Comparison of ENCODE assay signal across 19 mouse cellular contexts in the genomic region with DNA sequence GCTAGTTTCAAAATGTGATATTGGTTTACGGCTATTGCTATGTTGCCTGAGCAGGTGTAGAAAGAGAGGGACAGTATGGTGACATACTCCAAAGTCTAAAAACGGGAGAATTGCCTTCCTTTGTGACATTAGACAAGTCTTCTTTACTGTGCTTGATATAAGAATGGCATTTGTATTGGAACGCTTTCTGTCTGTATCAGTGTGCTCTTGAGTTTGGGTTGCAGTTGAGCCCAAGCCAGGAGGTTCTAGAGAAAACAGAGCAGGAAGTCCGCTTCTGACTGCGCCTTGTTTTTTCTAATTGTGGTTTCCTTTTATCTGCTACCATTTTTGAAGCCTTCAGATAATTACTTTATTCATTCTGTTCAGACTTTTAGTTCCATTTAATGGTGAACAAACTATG. TPM values are rescaled to one million over a fixed set of nuclear protein-coding genes. Genes with fewer than 3 reads are reported as not detected.
A peak's percentile ranks its signal among the peaks of the same experiment; 100 is the strongest.
DNase-seq lines count a peak whose midpoint lies in the region; ATAC-seq lines count a peak whose summit lies in the region.
"Had no signal": no experiment of that assay in that cellular context is flagged by ENCODE, and none has a peak within 500 bp of the region (broad histone marks: within the 10 kb centered on the region; RNA-seq: fewer than 3 reads in every experiment).

No protein-coding gene starts in this region.

- H3K36me3 ChIP-seq in megakaryocyte, embryonic 14.5 days (replicated peaks; ENCODE audit: low read length): peaks cover 46% of the 10 kb centered on the region

- no peaks in the 10 kb centered on the region for H3K27me3 ChIP-seq in megakaryocyte, embryonic 14.5 days (replicated peaks)
- H3K27me3 ChIP-seq: embryonic facial prominence, embryonic 15.5 days; kidney, embryonic 15.5 days; liver, embryonic 15.5 days; neural tube, embryonic 13.5 days had no signal

- ATAC-seq in common myeloid progenitor, adult 5-6 weeks (replicated peaks; ENCODE audit: low read depth, poor library complexity, severe bottlenecking): peak; percentile 83

- H3K4me3 ChIP-seq in megakaryocyte, embryonic 14.5 days (replicated peaks): peak overlapping the region; percentile 44
- H3K4me3 ChIP-seq: embryonic facial prominence, embryonic 15.5 days; forebrain, embryonic 10.5 days; kidney, embryonic 15.5 days; limb, embryonic 10.5 days; liver, embryonic 15.5 days; neural tube, embryonic 13.5 days had no signal

- peaks cover 38% of the 10 kb centered on the region for H3K4me1 ChIP-seq in megakaryocyte, embryonic 14.5 days
- H3K4me1 ChIP-seq: embryonic facial prominence, embryonic 15.5 days; forebrain, embryonic 10.5 days; kidney, embryonic 15.5 days; limb, embryonic 10.5 days; neural tube, embryonic 13.5 days had no signal

- peak; percentile 83 for DNase-seq in 416B (ENCODE audit: low read depth)
- peak; percentile 63 for DNase-seq in CD4-positive helper T cell, adult 2 months (ENCODE audit: low read depth, low spot score)
- no peak for DNase-seq in gastrocnemius, adult 8-10 months (ENCODE audit: low spot score in 2 of 2)
- no peak for DNase-seq in embryo, embryonic 11 days
- DNase-seq in kidney, adult 9 months: no peak
- DNase-seq: cerebellum, adult 9-10 months; gastrocnemius, postnatal 14 days; heart, postnatal 14 days; lung, postnatal 14 days; right cerebral cortex, postnatal 4 days; thymus, adult 2 months had no signal

- no peaks in the 10 kb centered on the region for H3K9me3 ChIP-seq in megakaryocyte, embryonic 14.5 days
- H3K9me3 ChIP-seq: embryonic facial prominence, embryonic 15.5 days; forebrain, embryonic 10.5 days; kidney, embryonic 15.5 days; limb, embryonic 10.5 days; liver, embryonic 15.5 days; neural tube, embryonic 13.5 days had no signal

RNA-seq across cellular contexts. Expression of a gene that starts 14.7 kb away (rescaled TPM):
- 36.7 and 47.4 TPM in 2 replicates for total RNA-seq in common myeloid progenitor, adult 5-6 weeks (2017)
- polyA plus RNA-seq in megakaryocyte, embryonic 14.5 days (2012; ENCODE audit: insufficient read depth, low replicate concordance): 1.8 and 4.3 TPM in 2 replicates
- 10 to 100 TPM; 15.8 to 19.9 (median 18.4) TPM for total RNA-seq in gastrocnemius, adult 8-10 months (2022)

Comparison
In these comparisons a context has a peak if more than half of its experiments do, and no peak if none do; other contexts are left out.
1. DNase-seq: peak in 416B (single experiment) and CD4-positive helper T cell, adult 2 months (single experiment); none in gastrocnemius, adult 8-10 months (0 of 2), embryo, embryonic 11 days (single experiment) and kidney, adult 9 months (single experiment).